Mouse (Mus musculus): ENCODE data around the gene Vps37b. TPM values are rescaled to one million over a fixed set of nuclear protein-coding genes. Genes with fewer than 3 reads are reported as not detected.

Vps37b gene
- total RNA-seq, 1 experiment from 2014 or later: 75.2 TPM

GRCm38 (mm10) chr5:124045453-124046010 is 13.5 kb upstream of the Vps37b start:
- no peak for DNase-seq

- no peak for DNase-seq
These were observed 11.9 kb upstream of the Vps37b start for GRCm38 (mm10) chr5:124043999-124044398.

- peak; percentile 52 for DNase-seq
These were observed 11.3 kb upstream of the Vps37b start for GRCm38 (mm10) chr5:124043212-124043978.

GRCm38 (mm10) chr5:124041097-124041496 is 9.0 kb upstream of the Vps37b start:
- no peak for DNase-seq

DNA sequence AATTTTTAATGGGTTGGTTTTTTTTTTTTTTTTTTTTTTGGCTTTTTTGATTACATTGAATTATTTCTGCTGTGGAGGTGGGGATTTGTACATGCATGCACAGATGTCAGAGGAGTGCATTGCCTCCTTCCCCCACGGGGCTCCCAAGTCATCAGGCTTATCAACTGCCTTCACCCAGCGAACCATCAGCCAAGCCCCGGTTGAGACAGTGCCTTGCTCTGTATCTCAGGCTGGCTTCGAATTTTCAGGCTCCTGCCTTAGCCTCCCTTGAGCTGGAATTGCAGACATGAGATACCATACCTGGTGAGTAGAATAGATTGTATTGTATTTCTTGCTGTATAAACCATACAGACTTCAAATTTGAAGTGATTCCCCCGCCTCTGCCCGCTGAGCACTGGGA is 7.5 kb upstream of the Vps37b start:
- no peak for DNase-seq

GRCm38 (mm10) chr5:124036836-124037235 is 4.8 kb upstream of the Vps37b start:
- no peak for DNase-seq

DNA sequence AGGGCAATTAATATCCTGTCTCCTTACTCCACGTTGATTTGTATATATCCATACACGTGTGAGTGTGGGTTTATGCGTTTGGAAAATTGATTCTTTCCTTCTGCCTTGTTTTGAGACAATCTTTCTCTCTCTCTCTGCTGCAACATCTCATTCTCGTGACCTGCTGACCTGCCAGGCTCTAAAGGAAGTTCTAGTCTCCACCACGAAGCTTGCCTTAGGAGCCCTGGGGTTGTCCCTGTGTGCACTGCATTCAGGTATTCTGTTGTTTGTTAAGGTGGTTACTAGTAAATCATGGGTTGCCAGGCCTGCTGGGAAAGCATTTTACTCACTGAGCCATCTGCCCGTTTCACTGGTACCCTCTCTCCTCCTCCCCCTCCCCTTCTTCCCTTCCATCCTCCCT is 4.3 kb upstream of the Vps37b start:
- DNase-seq: no peak

GRCm38 (mm10) chr5:124035806-124036205 is 3.7 kb upstream of the Vps37b start:
- no peak for DNase-seq

GRCm38 (mm10) chr5:124035406-124035805 is 3.3 kb upstream of the Vps37b start:
- DNase-seq: no peak

DNA sequence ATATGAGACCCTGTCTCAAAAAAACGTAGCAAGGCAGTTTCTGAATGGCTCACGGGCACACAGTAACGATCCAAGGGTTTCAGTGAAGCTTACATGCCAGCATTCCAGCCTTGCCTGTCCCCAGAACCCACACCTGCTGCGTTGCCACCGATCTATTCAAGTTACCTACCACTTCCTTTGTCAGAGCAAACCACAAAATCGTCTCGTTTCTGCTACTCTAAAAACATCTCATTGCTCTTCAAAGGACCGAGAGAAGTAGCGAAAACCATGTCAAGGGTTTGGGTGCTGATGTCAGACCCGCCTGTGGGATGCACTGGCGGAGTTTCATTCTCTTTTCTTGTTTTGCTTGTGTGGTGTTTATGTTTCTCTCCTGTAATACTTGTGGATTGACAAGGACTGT is 2.4 kb upstream of the Vps37b start:
- no peak for DNase-seq

GRCm38 (mm10) chr5:124031068-124031955 is 758 bp downstream of the Vps37b start:
- peak; percentile 13 for DNase-seq

- DNase-seq: no peak
These were observed 1.5 kb downstream of the Vps37b start for GRCm38 (mm10) chr5:124030386-124031067.

DNA sequence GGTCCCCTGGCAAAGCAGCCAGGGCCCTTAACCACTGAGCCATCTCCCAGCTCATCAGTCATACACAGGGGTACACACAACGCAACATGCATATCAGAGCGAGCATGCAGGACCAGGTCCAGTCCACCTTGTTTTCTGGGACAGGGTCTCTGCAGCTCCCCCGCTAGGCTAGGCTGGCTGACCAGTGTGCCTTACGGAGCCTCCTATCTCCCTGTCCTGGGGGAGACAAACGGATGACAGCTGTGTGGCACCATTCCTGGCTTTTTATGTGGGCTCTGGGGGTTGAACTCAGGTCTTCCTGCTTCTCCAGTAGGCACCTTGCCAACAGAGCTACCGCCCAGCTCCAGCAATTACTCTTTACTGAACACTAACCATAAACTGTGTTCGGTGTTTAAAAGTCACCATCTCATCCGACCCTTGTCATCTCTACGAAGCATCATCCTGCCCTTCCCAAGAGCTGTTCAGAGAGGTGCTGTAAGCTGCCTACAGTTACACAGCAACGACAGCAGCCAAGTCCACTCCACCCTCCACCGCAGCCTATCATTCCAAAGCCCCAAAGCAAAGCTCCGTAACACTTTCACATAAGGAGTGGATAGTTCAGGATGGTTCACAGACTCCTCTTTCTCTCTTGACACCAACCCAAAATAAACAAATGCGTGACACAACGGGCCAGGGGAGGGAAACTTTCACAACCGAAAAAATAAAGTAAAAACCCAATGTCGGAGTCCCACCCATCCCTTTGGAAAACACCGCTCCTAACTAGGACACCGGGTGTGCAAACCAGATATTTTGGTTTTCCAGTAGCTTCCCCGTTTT is 2.6 kb downstream of the Vps37b start:
- peak; percentile 24 for DNase-seq

- no peak for DNase-seq
These were observed 3.4 kb downstream of the Vps37b start for GRCm38 (mm10) chr5:124028680-124029079.

DNA sequence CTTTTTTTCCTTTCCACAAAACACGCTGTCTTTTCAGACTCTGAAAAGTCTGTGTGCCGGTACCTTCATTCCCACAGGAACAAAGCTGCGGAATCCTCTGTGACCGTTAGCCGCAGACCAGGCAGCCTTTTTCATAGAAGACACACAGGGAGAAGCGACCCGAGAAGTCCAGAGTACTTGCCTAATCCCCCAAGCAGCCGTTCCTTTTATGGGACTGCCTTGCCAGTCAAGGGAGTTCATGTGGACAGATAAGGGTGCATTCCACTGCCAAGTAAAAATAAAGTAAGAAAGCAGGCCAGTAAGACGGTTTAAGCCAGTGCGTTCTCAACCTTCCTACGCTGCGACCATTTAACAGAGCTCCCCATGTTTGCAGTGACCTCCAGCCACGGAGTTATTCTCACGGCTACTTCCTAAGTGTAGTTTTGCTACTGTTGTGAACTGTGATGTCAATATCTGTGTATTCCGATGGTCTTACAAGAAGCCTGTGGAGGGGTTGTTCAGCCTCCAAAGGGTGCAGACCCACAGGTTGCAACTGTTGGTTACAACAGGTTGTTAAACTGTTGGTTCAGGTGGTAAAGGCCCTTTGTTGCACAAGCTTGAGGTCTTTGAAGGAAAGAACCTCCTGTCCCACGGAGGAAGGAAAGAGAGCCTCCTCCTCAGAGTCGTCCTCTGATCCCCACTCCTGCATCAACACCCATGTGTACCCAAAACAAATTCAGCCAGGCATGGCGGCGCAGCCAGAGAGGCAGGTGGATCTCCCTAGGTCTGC is 4.2 kb downstream of the Vps37b start:
- no peak for DNase-seq

GRCm38 (mm10) chr5:124026568-124026967 is 5.5 kb downstream of the Vps37b start:
- DNase-seq: no peak

GRCm38 (mm10) chr5:124025587-124026441 is 6.3 kb downstream of the Vps37b start:
- peak; percentile 68 for DNase-seq

GRCm38 (mm10) chr5:124025146-124025545 is 6.9 kb downstream of the Vps37b start:
- DNase-seq: no peak

GRCm38 (mm10) chr5:124024677-124025076 is 7.4 kb downstream of the Vps37b start:
- peak; percentile 76 for DNase-seq

- DNase-seq: no peak
These were observed 9.7 kb downstream of the Vps37b start for GRCm38 (mm10) chr5:124022365-124022764.
